Mouse (Mus musculus): ENCODE results near the gene Idua. TPM values are rescaled to one million over a fixed set of nuclear protein-coding genes. Genes with fewer than 3 reads are reported as not detected.
"Not testable (repeated sequence)": the region's sequence is repeated elsewhere in the genome, so short reads cannot be mapped to it uniquely, and the experiment has no call there.

The Idua gene
- polyA plus RNA-seq, 1 experiment from 2014 or later = 14.3 TPM

DNA sequence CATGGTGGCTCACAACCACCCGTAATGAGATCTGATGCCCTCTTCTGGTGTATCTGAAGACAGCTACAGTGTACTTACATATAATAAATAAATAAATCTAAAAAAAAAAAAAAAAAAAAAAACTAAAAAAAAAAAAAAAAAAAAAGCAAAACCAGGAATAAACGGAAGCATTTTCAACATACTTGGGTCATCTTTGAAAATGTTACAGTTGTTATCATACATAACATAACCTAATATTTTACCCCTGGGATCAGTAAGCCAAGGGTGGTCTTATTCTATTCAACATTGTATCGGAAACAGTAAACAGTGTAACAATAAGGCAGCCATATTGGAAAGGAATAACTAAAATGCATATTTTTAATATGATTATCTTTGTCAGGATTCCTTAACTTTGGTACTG is 26.0 kb upstream of the Idua start:
- 81% methylated on average over 2 of the region's 3 CpGs for WGBS
- not testable (repeated sequence) for ATAC-seq (ENCODE audit: insufficient number of reproducible peaks, low FRiP score, low TSS enrichment, low read depth)

DNA sequence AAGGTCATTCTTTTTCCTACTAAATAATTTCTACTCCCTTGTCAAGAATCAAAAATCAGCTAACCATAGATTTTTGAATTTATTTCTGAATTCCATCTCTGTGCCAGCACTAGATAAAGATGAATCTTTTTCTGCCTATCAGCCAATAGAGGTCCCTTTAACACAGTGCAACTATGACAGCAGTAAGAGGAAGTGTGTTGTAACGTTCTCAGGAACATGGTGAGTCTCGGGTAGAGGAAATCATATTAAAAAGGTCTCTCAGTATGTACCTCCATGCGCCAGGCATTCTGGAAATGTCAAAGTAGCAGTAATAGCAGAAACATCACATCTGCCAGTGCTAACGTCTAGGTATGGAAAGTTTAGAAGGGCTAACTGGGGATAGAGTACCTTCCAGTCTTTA is 24.0 kb upstream of the Idua start:
- ATAC-seq (ENCODE audit: insufficient number of reproducible peaks, low FRiP score, low TSS enrichment, low read depth) (no peak), DNase-seq (ENCODE audit: low spot score) (no peak)
- Histone ChIP-seq H3K27me3 (ENCODE audit: control insufficient read depth, insufficient read depth, low read length) (no peaks in the 10 kb centered on the region), H3K27ac (replicated peaks; ENCODE audit: low read depth, low read length) (no peak overlapping the region), H3K4me1 (ENCODE audit: control insufficient read depth, insufficient read depth, low read length) (no peaks in the 10 kb centered on the region), H3K9me3 (ENCODE audit: control insufficient read depth, low read length) (no peaks in the 10 kb centered on the region), H3K9ac (ENCODE audit: low read length) (no peak overlapping the region), H3K4me2 (ENCODE audit: low read depth, severe bottlenecking) (no peak overlapping the region), H3K4me3 (ENCODE audit: low read depth, low read length) (no peak overlapping the region), H3K36me3 (ENCODE audit: control insufficient read depth, insufficient read depth, low read length) (no peaks in the 10 kb centered on the region)
- WGBS = 78% methylated on average over 4 of the region's 4 CpGs

More for the DNA sequence above, 26.0 kb upstream of the Idua start:
- H3K9me3 ChIP-seq (ENCODE audit: control insufficient read depth, low read length); H3K27me3 ChIP-seq (ENCODE audit: control insufficient read depth, insufficient read depth, low read length); H3K36me3 ChIP-seq (ENCODE audit: control insufficient read depth, insufficient read depth, low read length); H3K9ac ChIP-seq (ENCODE audit: low read length); H3K4me2 ChIP-seq (ENCODE audit: low read depth, severe bottlenecking); DNase-seq (ENCODE audit: low spot score); H3K4me3 ChIP-seq (ENCODE audit: low read depth, low read length); H3K27ac ChIP-seq (replicated peaks; ENCODE audit: low read depth, low read length); H3K4me1 ChIP-seq (ENCODE audit: control insufficient read depth, insufficient read depth, low read length): not testable (repeated sequence)

DNA sequence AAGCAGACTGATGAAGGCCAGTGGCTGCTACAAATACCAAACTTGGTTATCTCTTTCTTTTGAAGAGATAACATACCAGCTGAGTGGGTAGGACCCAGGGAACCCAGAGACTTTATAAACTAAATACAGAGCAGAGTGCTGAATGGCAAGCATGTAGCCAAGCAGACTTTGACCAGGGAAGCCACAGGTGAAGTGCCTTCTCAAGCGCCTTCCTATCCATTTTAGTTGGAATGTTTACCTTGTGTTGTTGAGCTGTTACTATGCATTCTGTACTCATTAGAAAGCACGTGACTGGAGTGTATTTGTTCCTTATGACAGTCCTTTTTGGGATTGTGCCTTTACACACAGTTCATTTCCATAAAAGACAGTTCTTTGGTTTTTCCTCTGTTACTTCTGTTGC is 16.5 kb upstream of the Idua start:
- no peak overlapping the region for H3K9ac ChIP-seq (ENCODE audit: low read length)
- no peak overlapping the region for H3K27ac ChIP-seq (replicated peaks; ENCODE audit: low read depth, low read length)
- no peaks in the 10 kb centered on the region for H3K9me3 ChIP-seq (ENCODE audit: control insufficient read depth, low read length)
- no peak overlapping the region for H3K4me3 ChIP-seq (ENCODE audit: low read depth, low read length)
- 85% methylated on average over 2 of the region's 2 CpGs for WGBS
- H3K4me1 ChIP-seq (ENCODE audit: control insufficient read depth, insufficient read depth, low read length) = no peaks in the 10 kb centered on the region
- no peaks in the 10 kb centered on the region for H3K27me3 ChIP-seq (ENCODE audit: control insufficient read depth, insufficient read depth, low read length)
- no peak for ATAC-seq (ENCODE audit: insufficient number of reproducible peaks, low FRiP score, low TSS enrichment, low read depth)
- no peak overlapping the region for H3K4me2 ChIP-seq (ENCODE audit: low read depth, severe bottlenecking)
- DNase-seq (ENCODE audit: low spot score) = no peak
- 0 out of 2 replicates have a peak, but pooled peaks cover 2% of the 10 kb centered on the region for H3K36me3 ChIP-seq (ENCODE audit: control insufficient read depth, insufficient read depth, low read length)

DNA sequence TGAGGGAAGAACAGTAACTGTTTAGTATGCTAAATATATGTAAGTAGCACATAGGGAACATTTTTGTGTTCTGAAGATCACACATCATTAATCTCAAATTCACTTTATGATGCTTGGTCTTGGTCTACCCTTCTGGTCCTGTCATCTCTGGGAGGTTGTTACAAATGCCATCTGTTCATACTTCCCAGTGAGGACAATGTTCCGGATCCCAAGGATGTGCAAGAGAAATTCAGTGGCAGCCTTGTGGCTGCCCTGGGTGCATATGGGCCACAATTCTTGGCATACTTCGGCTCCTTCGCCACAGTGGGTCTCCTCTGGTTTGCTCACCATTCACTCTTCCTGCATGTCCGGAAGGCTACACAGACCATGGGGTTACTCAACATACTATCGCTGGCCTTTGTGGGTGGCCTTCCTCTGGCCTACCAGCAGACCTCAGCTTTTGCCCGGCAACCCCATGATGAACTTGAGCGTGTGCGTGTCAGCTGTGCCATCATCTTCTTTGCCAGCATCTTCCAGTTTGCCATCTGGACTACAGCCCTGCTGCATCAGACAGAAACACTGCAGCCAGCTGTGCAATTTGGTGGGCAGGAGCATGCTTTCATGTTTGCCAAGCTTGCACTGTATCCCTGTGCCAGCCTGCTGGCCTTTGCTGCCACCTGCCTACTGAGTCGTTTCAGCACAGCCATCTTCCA is 14.3 kb upstream of the Idua start:
- no peak for DNase-seq (ENCODE audit: low spot score)
- Histone ChIP-seq H3K36me3 (ENCODE audit: control insufficient read depth, insufficient read depth, low read length) (0 out of 2 replicates have a peak, but pooled peaks cover 2% of the 10 kb centered on the region), H3K27ac (replicated peaks; ENCODE audit: low read depth, low read length) (no peak overlapping the region), H3K4me3 (ENCODE audit: low read depth, low read length) (no peak overlapping the region), H3K9ac (ENCODE audit: low read length) (no peak overlapping the region), H3K4me2 (ENCODE audit: low read depth, severe bottlenecking) (no peak overlapping the region), H3K27me3 (ENCODE audit: control insufficient read depth, insufficient read depth, low read length) (no peaks in the 10 kb centered on the region), H3K9me3 (ENCODE audit: control insufficient read depth, low read length) (no peaks in the 10 kb centered on the region), H3K4me1 (ENCODE audit: control insufficient read depth, insufficient read depth, low read length) (no peaks in the 10 kb centered on the region)
- ATAC-seq (ENCODE audit: insufficient number of reproducible peaks, low FRiP score, low TSS enrichment, low read depth) = no peak
- WGBS = 92% methylated on average over 9 of the region's 9 CpGs

DNA sequence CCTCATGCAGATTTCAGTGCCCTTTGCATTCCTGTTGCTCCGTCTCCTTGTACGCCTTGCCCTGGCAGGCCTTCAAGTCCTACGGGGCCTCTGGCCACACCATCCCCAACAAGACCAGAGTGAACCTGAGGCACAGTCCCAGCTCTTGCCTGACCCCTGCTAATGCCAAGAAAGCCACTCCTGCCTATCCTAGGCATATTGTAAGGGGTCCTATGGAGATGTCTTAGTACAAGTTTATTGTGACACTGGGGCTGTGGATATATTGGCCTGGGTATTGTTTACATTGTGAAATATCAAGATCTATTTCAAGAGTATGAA is 13.8 kb upstream of the Idua start:
- no peak for DNase-seq (ENCODE audit: low spot score)

DNA sequence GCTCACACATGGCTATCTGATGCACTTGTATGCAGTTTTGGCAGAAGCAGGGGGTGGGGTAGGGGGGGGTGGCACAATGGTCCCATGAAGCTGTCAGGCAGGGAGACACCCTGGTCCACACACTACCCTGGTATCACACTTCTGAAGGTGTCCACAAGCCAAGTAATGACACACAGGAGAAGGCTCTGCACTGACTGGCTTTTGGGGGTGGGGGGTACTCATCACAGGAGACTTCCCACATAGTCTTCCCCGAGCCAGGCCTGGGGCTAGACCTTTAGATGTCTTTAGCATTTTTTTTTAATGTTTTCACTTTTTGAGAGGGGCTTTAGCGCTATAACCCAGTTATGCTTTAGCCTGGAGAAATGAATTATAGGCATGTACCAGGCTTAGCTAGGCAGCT is 12.8 kb upstream of the Idua start:
- Histone ChIP-seq H3K9ac (ENCODE audit: low read length) (no peak overlapping the region), H3K4me2 (ENCODE audit: low read depth, severe bottlenecking) (no peak overlapping the region), H3K36me3 (ENCODE audit: control insufficient read depth, insufficient read depth, low read length) (0 out of 2 replicates have a peak, but pooled peaks cover 2% of the 10 kb centered on the region), H3K27me3 (ENCODE audit: control insufficient read depth, insufficient read depth, low read length) (no peaks in the 10 kb centered on the region), H3K9me3 (ENCODE audit: control insufficient read depth, low read length) (no peaks in the 10 kb centered on the region), H3K4me3 (ENCODE audit: low read depth, low read length) (no peak overlapping the region), H3K4me1 (ENCODE audit: control insufficient read depth, insufficient read depth, low read length) (no peaks in the 10 kb centered on the region), H3K27ac (replicated peaks; ENCODE audit: low read depth, low read length) (no peak overlapping the region)
- WGBS = 90% methylated on average over 2 of the region's 2 CpGs
- ATAC-seq (ENCODE audit: insufficient number of reproducible peaks, low FRiP score, low TSS enrichment, low read depth) (no peak), DNase-seq (ENCODE audit: low spot score) (no peak)

More for the DNA sequence above, 13.8 kb upstream of the Idua start:
- no peaks in the 10 kb centered on the region for H3K27me3 ChIP-seq (ENCODE audit: control insufficient read depth, insufficient read depth, low read length)
- H3K4me1 ChIP-seq (ENCODE audit: control insufficient read depth, insufficient read depth, low read length) = no peaks in the 10 kb centered on the region
- H3K9me3 ChIP-seq (ENCODE audit: control insufficient read depth, low read length) = no peaks in the 10 kb centered on the region
- H3K4me2 ChIP-seq (ENCODE audit: low read depth, severe bottlenecking) = no peak overlapping the region
- no peak overlapping the region for H3K27ac ChIP-seq (replicated peaks; ENCODE audit: low read depth, low read length)
- H3K36me3 ChIP-seq (ENCODE audit: control insufficient read depth, insufficient read depth, low read length) = 0 out of 2 replicates have a peak, but pooled peaks cover 2% of the 10 kb centered on the region
- no peak overlapping the region for H3K9ac ChIP-seq (ENCODE audit: low read length)
- WGBS = 91% methylated on average over 3 of the region's 3 CpGs
- ATAC-seq (ENCODE audit: insufficient number of reproducible peaks, low FRiP score, low TSS enrichment, low read depth) = no peak
- no peak overlapping the region for H3K4me3 ChIP-seq (ENCODE audit: low read depth, low read length)

DNA sequence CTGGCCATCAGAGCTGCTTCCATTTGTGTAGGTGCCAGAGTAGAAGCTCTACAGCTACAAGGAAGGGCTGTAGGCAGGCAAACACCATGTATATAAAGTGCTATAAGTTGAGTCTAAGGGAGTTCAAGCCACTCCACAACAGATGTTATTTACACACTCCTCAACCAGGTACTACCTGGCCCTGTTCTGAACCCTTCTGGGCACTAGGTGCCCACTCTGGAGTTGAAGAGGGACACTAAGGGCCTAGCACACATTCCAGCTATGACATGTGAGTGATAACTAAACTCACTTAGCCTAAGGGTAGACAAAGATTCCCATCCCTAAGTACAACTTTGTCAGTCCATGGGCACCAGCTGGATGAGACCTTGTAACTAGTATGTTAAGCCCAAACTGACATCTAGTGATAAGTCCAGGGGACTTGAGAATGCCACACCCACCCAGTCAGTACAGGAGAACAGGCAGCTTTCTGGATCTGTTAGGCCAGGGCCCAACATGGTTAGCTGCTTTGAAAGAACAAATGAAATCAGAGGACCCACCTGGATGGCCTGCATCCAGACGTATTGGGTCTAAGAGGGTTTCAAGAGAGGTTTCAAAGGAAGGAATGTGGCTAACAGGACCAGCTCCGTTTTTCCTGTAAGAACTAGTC is 12.2 kb upstream of the Idua start:
- no peak overlapping the region for H3K27ac ChIP-seq (replicated peaks; ENCODE audit: low read depth, low read length)
- H3K9me3 ChIP-seq (ENCODE audit: control insufficient read depth, low read length) = no peaks in the 10 kb centered on the region
- DNase-seq (ENCODE audit: low spot score) = no peak
- H3K36me3 ChIP-seq (ENCODE audit: control insufficient read depth, insufficient read depth, low read length) = 0 out of 2 replicates have a peak, but pooled peaks cover 2% of the 10 kb centered on the region
- H3K4me2 ChIP-seq (ENCODE audit: low read depth, severe bottlenecking) = no peak overlapping the region
- no peak overlapping the region for H3K9ac ChIP-seq (ENCODE audit: low read length)
- 86% methylated on average over 2 of the region's 2 CpGs for WGBS
- H3K4me1 ChIP-seq (ENCODE audit: control insufficient read depth, insufficient read depth, low read length) = no peaks in the 10 kb centered on the region
- H3K27me3 ChIP-seq (ENCODE audit: control insufficient read depth, insufficient read depth, low read length) = no peaks in the 10 kb centered on the region
- ATAC-seq (ENCODE audit: insufficient number of reproducible peaks, low FRiP score, low TSS enrichment, low read depth) = no peak
- H3K4me3 ChIP-seq (ENCODE audit: low read depth, low read length) = no peak overlapping the region

DNA sequence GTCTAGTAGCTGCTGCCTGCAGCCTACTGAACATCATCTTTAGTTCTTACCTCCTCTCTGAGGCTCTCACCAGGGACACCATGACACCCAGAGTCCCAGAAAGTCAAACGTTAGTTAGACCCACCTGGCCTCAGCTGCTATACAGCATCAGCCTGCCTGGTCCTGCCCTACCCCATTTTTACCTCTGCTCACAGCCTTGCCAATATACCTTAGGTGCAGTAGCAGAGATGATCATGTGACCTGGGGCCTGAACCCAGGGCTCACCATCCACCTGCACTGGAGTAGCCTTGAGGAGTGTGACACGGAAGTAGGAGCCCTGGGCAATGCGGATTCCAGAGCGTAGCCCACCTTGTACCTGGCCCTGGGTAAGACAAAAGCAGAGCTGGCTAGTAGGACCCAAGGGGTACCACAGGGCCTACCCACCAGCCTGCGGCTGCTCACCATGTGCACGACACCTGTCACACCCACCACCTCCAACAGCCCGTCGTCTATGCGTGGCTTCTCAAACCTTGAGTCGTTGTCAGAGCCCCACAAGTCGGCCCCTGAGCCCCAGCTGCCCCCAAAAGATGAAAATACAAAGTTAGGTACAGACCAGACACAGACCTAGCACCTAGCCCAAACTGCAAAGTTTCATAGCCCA is 11.1 kb upstream of the Idua start:
- H3K4me3 ChIP-seq (ENCODE audit: low read depth, low read length) = no peak overlapping the region
- H3K9ac ChIP-seq (ENCODE audit: low read length) = no peak overlapping the region
- H3K4me1 ChIP-seq (ENCODE audit: control insufficient read depth, insufficient read depth, low read length) = no peaks in the 10 kb centered on the region
- no peak overlapping the region for H3K27ac ChIP-seq (replicated peaks; ENCODE audit: low read depth, low read length)
- DNase-seq (ENCODE audit: low spot score) (no peak), ATAC-seq (ENCODE audit: insufficient number of reproducible peaks, low FRiP score, low TSS enrichment, low read depth) (no peak)
- no peak overlapping the region for H3K4me2 ChIP-seq (ENCODE audit: low read depth, severe bottlenecking)
- WGBS = 94% methylated on average over 11 of the region's 11 CpGs
- no peaks in the 10 kb centered on the region for H3K9me3 ChIP-seq (ENCODE audit: control insufficient read depth, low read length)
- no peaks in the 10 kb centered on the region for H3K27me3 ChIP-seq (ENCODE audit: control insufficient read depth, insufficient read depth, low read length)
- peaks cover 4% of the 10 kb centered on the region; the same call in 1 of the 2 replicates for H3K36me3 ChIP-seq (ENCODE audit: control insufficient read depth, insufficient read depth, low read length)

Measured in limb, embryonic 11.5 days (tissue).